Mouse (Mus musculus): Measurements from ENCODE around the gene Gm3336. TPM values are rescaled to one million over a fixed set of nuclear protein-coding genes. Genes with fewer than 3 reads are reported as not detected.

The Gm3336 gene
- polyA plus RNA-seq (2012; ENCODE audit: low replicate concordance), result 0.20 TPM in 1 of 2 replicates, not detected in the other

DNA sequence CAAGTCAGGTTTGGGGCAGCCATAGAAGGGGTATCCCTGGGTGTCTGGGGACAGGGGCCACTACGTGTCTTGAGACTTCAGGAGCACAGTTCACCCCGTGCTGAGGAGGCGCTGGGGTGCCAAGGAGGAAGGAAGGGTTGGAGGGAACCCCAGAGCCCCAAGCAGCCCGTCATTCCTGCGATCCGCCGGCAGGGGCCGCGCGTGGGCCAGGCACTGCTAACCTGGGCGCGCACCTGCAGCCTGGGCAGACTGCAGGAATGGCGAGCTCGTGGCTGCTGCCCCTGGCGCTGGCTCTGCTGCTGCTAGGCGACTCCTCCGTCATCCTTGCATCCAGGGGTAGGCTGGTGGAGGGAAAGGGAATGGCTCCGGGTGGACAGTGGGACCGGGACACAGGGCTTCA lies at the start of gene Gm3336:
Gene Gm3336 (plus strand): TSS at position 247 of the 400 bp plus-strand sequence.

GRCm38 (mm10) chr8:70673079-70673856 lies 45.1 kb upstream of the Gm3336 start, which contains the start of gene Lsm4:
Lsm4 (plus strand) TSS chr8:70673248.

GRCm38 (mm10) chr8:70698310-70699109 lies 19.8 kb upstream of the Gm3336 start, which contains the start of gene Jund:
Jund (plus strand) TSS chr8:70698949.

GRCm38 (mm10) chr8:70703287-70703686 lies 15.1 kb upstream of the Gm3336 start, which contains the start of gene Iqcn:
Iqcn (plus strand) TSS chr8:70703457.

DNA sequence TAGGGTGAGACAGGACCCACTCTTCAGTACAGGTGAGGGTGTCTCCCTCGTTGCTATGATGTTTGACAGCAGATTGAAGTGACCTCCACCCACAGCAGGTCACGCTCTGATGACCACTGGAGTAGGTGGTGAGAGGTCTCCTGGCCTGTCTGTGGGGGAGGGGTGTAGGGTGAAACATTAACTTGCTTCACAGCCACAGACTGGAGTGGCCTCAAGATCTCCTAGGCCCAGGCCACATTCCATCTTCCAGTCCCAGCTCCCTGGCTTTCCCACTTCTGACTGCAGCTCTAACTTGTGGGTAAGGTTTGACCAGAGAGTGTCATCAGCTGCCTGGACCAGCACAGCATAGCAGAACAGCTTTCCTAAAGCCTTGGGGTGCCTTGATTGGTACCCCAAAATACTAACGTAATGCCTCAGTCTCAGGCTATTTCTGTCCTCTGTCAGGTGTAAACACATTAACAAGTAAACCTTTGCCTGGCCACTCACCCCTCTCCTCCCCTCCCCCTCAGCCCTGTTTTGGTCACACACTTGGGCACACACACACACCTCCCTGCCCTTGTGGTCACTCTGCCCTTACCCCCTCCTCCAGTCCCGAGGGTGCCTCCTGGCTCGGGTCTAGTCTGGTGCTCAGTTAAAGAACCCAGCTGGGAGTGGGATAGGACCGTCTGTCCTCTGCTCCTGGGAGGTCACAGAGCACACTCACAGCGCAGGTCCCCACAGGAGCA lies 5.3 kb downstream of the Gm3336 start, which contains the start of gene Pde4c:
Gene Pde4c (plus strand): TSS at position 235 of the 725 bp plus-strand sequence.

DNA sequence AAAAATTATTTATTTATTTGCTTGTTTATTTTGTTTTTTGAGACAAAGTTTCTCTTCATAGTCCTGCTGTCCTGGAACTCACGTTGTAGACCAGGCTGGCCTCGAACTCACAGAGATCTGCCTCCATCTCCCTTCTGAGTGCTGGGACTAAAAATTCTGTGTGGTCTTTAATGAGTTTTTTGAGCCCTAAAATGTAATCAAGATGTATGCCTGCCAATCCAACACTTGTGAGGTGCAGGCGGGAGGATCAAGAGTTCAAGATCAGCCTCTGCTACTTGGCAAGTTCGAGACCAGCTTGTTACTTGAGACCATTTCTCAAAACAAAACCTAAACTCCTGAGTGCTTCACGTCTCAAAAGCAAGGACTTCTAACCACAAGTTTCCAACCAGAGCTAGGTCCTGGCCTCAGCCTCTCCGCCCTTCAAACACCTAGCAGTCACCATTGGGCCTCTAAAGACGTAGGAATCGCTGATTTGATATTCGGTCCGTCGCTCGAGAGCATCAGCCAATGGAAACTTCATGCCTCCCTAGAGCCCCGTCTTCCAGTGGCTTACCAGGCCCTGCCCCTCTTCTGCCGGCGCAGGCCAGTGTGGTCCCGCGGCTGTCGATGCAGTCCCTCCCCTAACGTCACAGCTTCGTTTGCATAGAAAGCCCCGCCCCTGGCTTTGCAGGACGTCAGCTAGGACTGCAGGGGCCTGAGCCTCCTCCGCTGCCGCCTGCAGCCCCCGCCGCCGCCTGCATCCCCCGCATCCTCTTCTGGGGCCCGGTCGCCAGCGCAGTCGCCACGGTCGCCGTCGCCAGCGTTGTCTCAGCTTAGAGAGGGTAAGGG lies 35.9 kb downstream of the Gm3336 start, which contains the start of gene Rab3a:
Gene Rab3a (plus strand): TSS at position 637 of the 828 bp plus-strand sequence.

GRCm38 (mm10) chr8:70760775-70761406 lies 42.5 kb downstream of the Gm3336 start, which contains the start of gene Mpv17l2:
Mpv17l2 (minus strand) TSS chr8:70760946.

Other genes with a start within 250 kb of the Gm3336 start
- 7.5 and 7.9 TPM in 2 replicates for gene Klhl26, start 241.6 kb upstream of the Gm3336 start, polyA plus RNA-seq (2012; ENCODE audit: low replicate concordance)
- gene Tmem59l, start 231.2 kb upstream of the Gm3336 start, polyA plus RNA-seq (2012; ENCODE audit: low replicate concordance), result 0.34 TPM in 1 of 2 replicates, not detected in the other
- gene Crlf1, start 225.4 kb upstream of the Gm3336 start, polyA plus RNA-seq (2012; ENCODE audit: low replicate concordance), result 0.13 and 0.34 TPM in 2 replicates
- 130 and 215 TPM in 2 replicates for gene Rex1bd, start 211.8 kb upstream of the Gm3336 start, polyA plus RNA-seq (2012; ENCODE audit: low replicate concordance)
- gene Uba52, start 207.7 kb upstream of the Gm3336 start, polyA plus RNA-seq (2012; ENCODE audit: low replicate concordance), result 756 and 1,789 TPM in 2 replicates
- gene Fkbp8, start 190.8 kb upstream of the Gm3336 start, polyA plus RNA-seq (2012; ENCODE audit: low replicate concordance), result 658 and 1,767 TPM in 2 replicates
- gene Kxd1, start 190.6 kb upstream of the Gm3336 start, polyA plus RNA-seq (2012; ENCODE audit: low replicate concordance), result 25.8 and 38.2 TPM in 2 replicates
- gene Ell, start 179.1 kb upstream of the Gm3336 start, polyA plus RNA-seq (2012; ENCODE audit: low replicate concordance), result 46.8 and 56.3 TPM in 2 replicates
- gene Isyna1, start 124.2 kb upstream of the Gm3336 start, polyA plus RNA-seq (2012; ENCODE audit: low replicate concordance), result 123 and 176 TPM in 2 replicates
- 364 and 1,497 TPM in 2 replicates for gene Ssbp4, start 109.7 kb upstream of the Gm3336 start, polyA plus RNA-seq (2012; ENCODE audit: low replicate concordance)
- gene Lrrc25, start 102.4 kb upstream of the Gm3336 start, polyA plus RNA-seq (2012; ENCODE audit: low replicate concordance), result 40.3 and 51.0 TPM in 2 replicates
- 0.58 and 1.2 TPM in 2 replicates for gene Gdf15, start 86.1 kb upstream of the Gm3336 start, polyA plus RNA-seq (2012; ENCODE audit: low replicate concordance)
- gene Pgpep1, start 58.2 kb upstream of the Gm3336 start, polyA plus RNA-seq (2012; ENCODE audit: low replicate concordance), result 3.4 and 3.7 TPM in 2 replicates
- gene Lsm4, start 45.3 kb upstream of the Gm3336 start, polyA plus RNA-seq (2012; ENCODE audit: low replicate concordance), result 257 and 405 TPM in 2 replicates
- 801 and 2,923 TPM in 2 replicates for gene Jund, start 19.6 kb upstream of the Gm3336 start, polyA plus RNA-seq (2012; ENCODE audit: low replicate concordance)
- gene Iqcn, start 15.1 kb upstream of the Gm3336 start, polyA plus RNA-seq (2012; ENCODE audit: low replicate concordance), result 0.03 TPM in 1 of 2 replicates, not detected in the other
- 8.2 and 8.4 TPM in 2 replicates for gene Pde4c, start 5.2 kb downstream of the Gm3336 start, polyA plus RNA-seq (2012; ENCODE audit: low replicate concordance)
- gene Rab3a, start 36.1 kb downstream of the Gm3336 start, polyA plus RNA-seq (2012; ENCODE audit: low replicate concordance), result 23.3 and 50.9 TPM in 2 replicates
- gene Mpv17l2, start 42.4 kb downstream of the Gm3336 start, polyA plus RNA-seq (2012; ENCODE audit: low replicate concordance), result 67.8 and 94.2 TPM in 2 replicates
- 55.0 and 106 TPM in 2 replicates for gene Pik3r2, start 58.2 kb downstream of the Gm3336 start, polyA plus RNA-seq (2012; ENCODE audit: low replicate concordance)
- 424 and 1,050 TPM in 2 replicates for gene Mast3, start 86.5 kb downstream of the Gm3336 start, polyA plus RNA-seq (2012; ENCODE audit: low replicate concordance)
- gene Il12rb1, start 89.9 kb downstream of the Gm3336 start, polyA plus RNA-seq (2012; ENCODE audit: low replicate concordance), result 4.7 and 10.2 TPM in 2 replicates
- 68.9 and 169 TPM in 2 replicates for gene Arrdc2, start 121.2 kb downstream of the Gm3336 start, polyA plus RNA-seq (2012; ENCODE audit: low replicate concordance)
- gene Kcnn1, start 144.7 kb downstream of the Gm3336 start, polyA plus RNA-seq (2012; ENCODE audit: low replicate concordance), result 0.33 and 0.61 TPM in 2 replicates
- gene Ccdc124, start 155.4 kb downstream of the Gm3336 start, polyA plus RNA-seq (2012; ENCODE audit: low replicate concordance), result 116 and 130 TPM in 2 replicates
- gene Slc5a5, start 174.2 kb downstream of the Gm3336 start, polyA plus RNA-seq (2012; ENCODE audit: low replicate concordance), result 0.16 and 0.54 TPM in 2 replicates
- gene Rpl18a, start 178.9 kb downstream of the Gm3336 start, polyA plus RNA-seq (2012; ENCODE audit: low replicate concordance), result 1,142 and 8,485 TPM in 2 replicates
- 86.1 and 126 TPM in 2 replicates for gene Map1s, start 187.4 kb downstream of the Gm3336 start, polyA plus RNA-seq (2012; ENCODE audit: low replicate concordance)